Mouse (Mus musculus) kidney, adult 2 months (tissue): ENCODE results near the gene Poldip3.

Experiments used
- CTCF ChIP-seq: fragments of 200-500 bp; conservative IDR thresholded peaks from 2 replicates; pipeline ENCODE4 v1.5.1; 2011; ENCODE audit warnings: low read depth, mild to moderate bottlenecking, control low read depth, low read length, moderate library complexity, mixed read lengths; ENCODE audit not compliant: insufficient read depth, insufficient read length
- POLR2A ChIP-seq: fragments of 200-500 bp; IDR thresholded peaks from one replicate; pipeline ENCODE4 v1.6.1; 2011; ENCODE audit warnings: low read depth, low read length, control low read depth

GRCm38 (mm10) chr15:83168875-83169771 lies 19.9 kb upstream of the Poldip3 start:
- TF ChIP-seq CTCF (0 out of 2 replicates have a peak, but pooled peaks have one; percentile 2), POLR2A (no peak)
